Mouse (Mus musculus): ENCODE data around the gene Celf5. TPM values are rescaled to one million over a fixed set of nuclear protein-coding genes. Genes with fewer than 3 reads are reported as not detected.
"Not testable (repeated sequence)": the region's sequence is repeated elsewhere in the genome, so short reads cannot be mapped to it uniquely, and the experiment has no call there.

Gene Celf5
- polyA plus RNA-seq, 1 experiment from 2014 or later, result 0.10 TPM

DNA sequence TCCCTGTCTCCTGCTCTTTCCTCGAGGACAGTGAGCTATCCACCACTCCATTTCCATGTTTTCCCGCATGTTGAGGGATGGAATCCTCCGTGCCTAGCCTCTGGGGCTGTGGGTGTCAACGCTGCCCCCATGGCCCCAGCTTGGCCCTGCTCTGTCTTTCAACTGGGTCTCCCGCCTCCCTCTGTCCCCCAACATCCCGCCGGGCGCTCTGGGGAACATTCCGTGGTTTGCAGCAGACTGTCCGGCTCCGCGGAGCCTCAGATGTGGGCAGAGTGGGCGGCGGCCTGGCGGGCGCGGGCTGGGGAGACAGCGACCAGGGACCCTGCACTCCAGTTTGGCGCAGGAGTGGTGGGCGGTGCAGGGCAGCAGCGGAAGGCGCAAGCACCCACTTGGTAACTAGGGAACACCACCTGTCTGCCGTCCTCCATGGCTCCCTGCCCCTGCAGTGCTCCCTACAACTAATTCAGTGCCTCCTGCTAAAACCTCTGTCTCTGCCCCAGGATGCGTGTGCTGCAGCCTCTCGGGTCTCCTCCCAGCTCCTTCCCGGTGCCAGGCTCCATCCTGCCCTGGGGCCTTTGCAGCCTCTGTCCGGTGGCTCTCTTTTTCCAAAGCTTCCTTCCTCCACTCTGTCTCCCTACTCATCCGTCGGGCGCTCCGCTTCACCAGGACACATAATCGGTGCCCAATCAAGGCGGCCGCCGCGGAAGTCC is 30.1 kb downstream of the Celf5 start:
- DNase-seq (ENCODE audit: low spot score), result no peak
- Histone ChIP-seq H3K27me3 (ENCODE audit: insufficient read depth, poor library complexity, severe bottlenecking) (peaks cover 69% of the 10 kb centered on the region), H3K36me3 (no peaks in the 10 kb centered on the region), H3K27ac (no peak overlapping the region), H3K4me1 (peaks cover 12% of the 10 kb centered on the region), H3K9me3 (no peaks in the 10 kb centered on the region), H3K4me3 (peak overlapping the region; percentile 23)
- 10% methylated on average over 36 of the region's 36 CpGs for WGBS

DNA sequence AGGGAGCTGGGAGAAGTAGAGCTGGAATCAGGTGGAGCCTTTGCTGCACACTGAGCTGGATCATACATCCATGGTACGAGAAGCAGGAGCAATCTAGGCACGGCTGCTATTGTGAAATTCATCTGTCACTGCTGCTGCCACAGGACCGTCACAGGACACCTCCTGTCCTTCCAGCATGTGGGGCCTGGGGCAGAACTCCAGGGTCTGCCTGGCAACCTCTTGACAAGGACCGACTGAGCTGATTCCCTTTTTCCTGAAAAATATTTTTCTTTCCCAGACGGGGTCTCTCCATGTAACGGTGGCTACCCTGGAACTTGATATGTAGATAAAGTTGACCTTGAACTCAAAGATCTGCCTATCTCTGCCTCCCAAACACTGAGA is 31.2 kb downstream of the Celf5 start:
- peaks cover 58% of the 10 kb centered on the region for H3K27me3 ChIP-seq (ENCODE audit: insufficient read depth, poor library complexity, severe bottlenecking)
- H3K9me3 ChIP-seq, result no peaks in the 10 kb centered on the region
- no peak overlapping the region for H3K27ac ChIP-seq
- DNase-seq (ENCODE audit: low spot score), result no peak
- H3K4me1 ChIP-seq, result peaks cover 12% of the 10 kb centered on the region
- H3K36me3 ChIP-seq, result no peaks in the 10 kb centered on the region
- 53% methylated on average over 6 of the region's 6 CpGs for WGBS
- no peak overlapping the region for H3K4me3 ChIP-seq

DNA sequence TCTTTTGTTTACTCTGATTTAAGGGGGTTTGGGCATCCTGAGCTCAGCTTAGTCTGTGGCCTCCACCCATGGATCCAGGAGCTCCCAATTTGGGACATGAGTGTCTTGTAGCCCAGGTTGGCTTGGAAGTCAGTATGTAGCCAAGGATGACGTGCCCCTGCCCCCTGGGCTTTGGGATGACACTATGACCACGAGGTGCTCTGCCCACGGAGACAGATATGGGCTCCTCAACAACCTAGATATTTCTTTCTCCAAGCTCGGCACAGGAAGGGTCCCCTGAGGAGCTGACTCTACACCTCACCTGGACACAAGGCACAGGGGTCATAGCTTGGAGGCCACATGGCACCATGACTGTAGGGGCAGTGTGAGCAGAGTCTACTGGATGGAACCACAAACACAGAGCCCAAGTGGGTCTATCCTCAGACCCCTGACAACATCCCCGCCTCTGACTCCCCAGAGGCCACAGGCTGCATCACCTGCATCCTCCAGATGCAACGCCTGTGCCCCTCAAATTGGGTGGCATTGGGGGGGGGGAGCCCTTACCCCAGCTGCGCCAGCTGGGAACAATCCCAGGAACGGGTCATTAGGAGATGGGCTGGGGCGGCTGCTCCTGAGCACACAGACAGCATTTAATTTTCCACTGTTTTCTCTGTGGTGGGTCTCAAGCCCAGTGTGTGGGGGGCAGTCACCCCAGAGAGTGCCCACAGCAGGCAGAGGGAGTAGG is 31.7 kb downstream of the Celf5 start:
- Histone ChIP-seq H3K36me3 (no peaks in the 10 kb centered on the region), H3K27me3 (ENCODE audit: insufficient read depth, poor library complexity, severe bottlenecking) (peaks cover 53% of the 10 kb centered on the region), H3K9me3 (no peaks in the 10 kb centered on the region), H3K4me3 (no peak overlapping the region), H3K4me1 (peaks cover 12% of the 10 kb centered on the region), H3K27ac (no peak overlapping the region)
- DNase-seq (ENCODE audit: low spot score), result peak; percentile 72
- 49% methylated on average over 9 of the region's 9 CpGs for WGBS

DNA sequence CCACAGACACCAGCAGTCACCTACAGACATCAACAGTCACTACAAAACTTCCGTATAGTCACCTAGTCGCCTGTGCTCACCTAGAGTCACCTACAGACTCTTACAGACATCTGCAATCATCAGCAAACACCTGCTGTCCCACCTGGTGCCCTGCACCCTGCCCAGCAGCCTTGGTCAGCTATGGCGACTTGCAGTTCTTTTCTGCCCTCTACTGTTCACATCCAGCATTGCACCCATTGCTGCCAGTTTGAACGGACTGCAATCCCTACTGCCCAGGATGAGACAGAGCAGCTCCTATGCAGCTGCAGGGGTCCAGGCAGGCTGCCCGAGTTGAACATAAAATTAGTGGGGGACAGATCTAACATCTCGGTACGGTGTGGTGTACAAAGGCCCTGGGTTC is 32.4 kb downstream of the Celf5 start:
- WGBS, result 1% methylated on average over 7 of the region's 7 CpGs
- no peaks in the 10 kb centered on the region for H3K9me3 ChIP-seq
- no peaks in the 10 kb centered on the region for H3K36me3 ChIP-seq
- peaks cover 12% of the 10 kb centered on the region for H3K4me1 ChIP-seq
- H3K27ac ChIP-seq, result no peak overlapping the region
- H3K27me3 ChIP-seq (ENCODE audit: insufficient read depth, poor library complexity, severe bottlenecking), result peaks cover 46% of the 10 kb centered on the region
- no peak overlapping the region for H3K4me3 ChIP-seq
- DNase-seq (ENCODE audit: low spot score), result peak; percentile 91

DNA sequence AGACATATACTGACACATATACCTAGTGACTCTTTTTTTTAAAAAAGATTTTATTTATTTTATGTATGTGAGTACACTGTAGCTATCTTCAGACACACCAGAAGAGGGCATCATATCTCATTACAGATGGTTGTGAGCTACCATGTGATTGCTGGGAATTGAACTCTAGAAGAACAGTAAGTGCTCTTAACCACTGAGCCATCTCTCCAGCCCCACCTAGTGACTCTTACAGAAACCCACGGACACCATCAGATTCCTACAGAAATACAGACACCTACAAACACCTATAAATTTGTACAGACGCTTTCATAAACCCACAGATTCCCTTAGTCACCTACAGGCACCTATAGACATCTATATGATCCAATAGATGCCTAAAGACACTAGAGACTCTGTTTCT is 37.0 kb downstream of the Celf5 start:
- H3K4me1 ChIP-seq; H3K27me3 ChIP-seq (ENCODE audit: insufficient read depth, poor library complexity, severe bottlenecking); H3K27ac ChIP-seq; H3K9me3 ChIP-seq; DNase-seq (ENCODE audit: low spot score); H3K4me3 ChIP-seq; H3K36me3 ChIP-seq: not testable (repeated sequence)
- WGBS, result 31% methylated on average over 2 of the region's 2 CpGs

DNA sequence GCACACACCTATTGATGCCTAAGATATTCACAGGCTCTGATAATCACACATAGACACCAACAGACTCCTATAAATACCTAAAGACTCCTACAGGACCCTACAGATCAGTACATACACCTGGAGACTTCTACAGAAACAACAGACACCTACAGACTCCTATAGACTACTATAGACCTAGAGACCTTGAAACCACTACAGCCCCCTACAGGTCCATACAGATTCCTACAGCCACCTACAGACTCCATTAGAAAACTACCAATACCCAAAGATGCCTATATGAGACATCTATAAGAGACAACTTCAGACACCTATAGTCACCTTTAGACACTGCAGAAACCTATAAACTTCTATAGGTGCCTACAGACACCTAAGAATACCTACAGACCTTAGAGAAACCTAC is 41.5 kb downstream of the Celf5 start:
- no peaks in the 10 kb centered on the region for H3K36me3 ChIP-seq
- no peaks in the 10 kb centered on the region for H3K9me3 ChIP-seq
- no peaks in the 10 kb centered on the region for H3K4me1 ChIP-seq
- no peak overlapping the region for H3K4me3 ChIP-seq
- no peak overlapping the region for H3K27ac ChIP-seq
- 0 out of 2 replicates have a peak, but pooled peaks cover 10% of the 10 kb centered on the region for H3K27me3 ChIP-seq (ENCODE audit: insufficient read depth, poor library complexity, severe bottlenecking)
- no peak for DNase-seq (ENCODE audit: low spot score)

DNA sequence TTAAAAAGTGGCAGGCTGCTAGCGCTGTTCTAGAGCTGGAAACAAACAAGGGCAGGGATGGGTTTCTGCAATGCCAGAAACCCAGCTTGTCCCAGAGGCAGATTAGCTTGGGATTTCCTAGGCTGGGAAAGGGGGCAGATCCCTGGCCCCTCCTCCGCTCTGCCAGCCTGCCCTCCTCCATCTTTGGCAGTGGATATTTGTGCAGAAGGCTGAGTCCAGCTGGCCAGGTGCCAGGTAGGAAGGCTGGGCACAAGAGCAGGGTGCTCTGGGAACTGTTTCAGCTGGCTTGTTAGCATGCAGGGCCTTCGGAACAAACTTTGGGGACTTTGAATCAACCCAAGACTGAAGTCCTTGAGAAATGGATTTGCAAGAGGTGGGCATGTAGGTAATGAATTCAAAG is 47.1 kb downstream of the Celf5 start:
- DNase-seq (ENCODE audit: low spot score), result no peak
- no peak overlapping the region for H3K27ac ChIP-seq
- H3K4me3 ChIP-seq, result no peak overlapping the region
- WGBS, result 69% methylated on average over 3 of the region's 3 CpGs
- peaks cover 43% of the 10 kb centered on the region for H3K27me3 ChIP-seq (ENCODE audit: insufficient read depth, poor library complexity, severe bottlenecking)
- no peaks in the 10 kb centered on the region for H3K36me3 ChIP-seq
- H3K9me3 ChIP-seq, result no peaks in the 10 kb centered on the region
- H3K4me1 ChIP-seq, result peaks cover 34% of the 10 kb centered on the region

DNA sequence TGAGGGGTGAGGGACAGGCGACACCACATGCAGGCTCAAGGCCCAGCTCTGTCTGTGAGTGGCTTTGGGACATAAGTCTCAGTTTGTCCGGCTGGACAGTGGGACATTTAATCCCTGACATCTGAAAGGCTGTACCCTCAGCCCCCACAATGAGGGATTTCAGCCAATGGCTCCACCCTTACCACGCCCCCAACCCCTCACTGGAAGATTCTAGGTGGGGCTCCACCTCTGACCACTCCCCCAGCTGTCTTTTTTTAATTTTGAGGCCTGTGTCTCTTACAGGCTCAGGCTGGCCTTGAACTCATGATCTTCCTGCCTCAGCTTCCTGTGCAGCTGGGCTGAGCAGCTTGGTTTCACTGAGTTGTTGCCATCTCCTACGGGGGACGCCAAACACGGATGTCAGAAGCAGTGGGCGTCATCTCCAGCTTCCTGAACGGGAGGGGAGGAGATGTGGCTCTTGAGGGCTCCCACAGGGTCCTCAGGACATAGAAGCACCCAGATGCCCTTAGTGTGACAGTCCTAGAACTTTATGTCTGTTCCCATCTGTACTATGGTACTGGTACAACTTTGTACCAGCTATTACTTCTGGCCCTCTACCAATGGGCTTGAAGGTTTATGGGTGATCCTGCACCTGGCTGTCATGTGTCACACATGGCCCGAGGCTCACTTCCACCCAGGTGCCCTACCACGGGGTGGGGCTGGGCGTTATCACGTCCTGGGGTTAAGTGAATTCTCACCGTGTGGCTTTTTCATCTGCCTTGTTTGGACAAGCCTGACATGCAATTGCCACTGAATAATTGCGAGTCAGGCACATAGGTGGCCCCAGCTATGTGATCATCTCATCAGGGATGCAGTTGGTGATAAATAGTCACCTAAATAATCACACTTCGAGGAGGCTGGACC is 47.9 kb downstream of the Celf5 start:
- DNase-seq (ENCODE audit: low spot score), result peak; percentile 73
- peaks cover 37% of the 10 kb centered on the region for H3K4me1 ChIP-seq
- no peaks in the 10 kb centered on the region for H3K9me3 ChIP-seq
- WGBS, result 53% methylated on average over 15 of the region's 15 CpGs
- H3K27ac ChIP-seq, result no peak overlapping the region
- no peaks in the 10 kb centered on the region for H3K36me3 ChIP-seq
- no peak overlapping the region for H3K4me3 ChIP-seq
- peaks cover 43% of the 10 kb centered on the region for H3K27me3 ChIP-seq (ENCODE audit: insufficient read depth, poor library complexity, severe bottlenecking)

DNA sequence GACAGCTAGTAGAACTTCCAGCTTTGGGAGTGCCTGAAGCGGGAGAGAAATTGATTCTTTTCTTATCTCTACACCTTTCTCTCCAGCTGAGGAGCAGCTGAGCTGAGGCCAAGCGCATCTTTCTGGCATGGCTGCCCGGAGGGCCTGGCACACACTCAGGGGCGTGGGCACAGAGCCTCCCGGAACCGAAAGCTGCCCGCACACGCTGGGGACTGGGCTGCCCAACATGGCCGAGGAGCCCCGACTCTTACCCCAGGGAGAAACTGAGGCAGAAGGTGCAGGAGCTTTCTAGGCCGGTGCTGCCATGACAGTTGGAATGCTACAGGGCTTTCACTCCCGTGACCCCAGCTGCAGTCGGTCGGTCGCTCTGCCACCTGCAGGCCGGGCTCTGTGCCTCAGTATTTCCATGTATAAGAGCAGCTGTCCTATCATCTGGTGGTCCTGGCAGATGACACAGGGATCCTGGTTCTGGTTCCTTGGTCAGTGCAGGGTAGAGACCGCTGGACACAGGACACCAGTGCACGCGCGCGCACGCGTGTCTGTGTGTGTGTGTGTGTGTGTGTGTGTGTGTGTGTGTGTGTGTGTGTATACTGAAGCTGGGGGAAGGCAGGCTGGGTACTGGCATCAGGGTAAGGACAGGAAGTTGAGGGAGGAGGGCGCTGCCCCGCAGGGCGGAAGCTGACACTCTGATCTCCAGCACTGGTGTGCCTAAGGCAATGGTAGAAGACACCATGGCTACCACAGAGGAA is 48.8 kb downstream of the Celf5 start:
- peaks cover 42% of the 10 kb centered on the region for H3K4me1 ChIP-seq
- no peaks in the 10 kb centered on the region for H3K9me3 ChIP-seq
- H3K27me3 ChIP-seq (ENCODE audit: insufficient read depth, poor library complexity, severe bottlenecking), result peaks cover 49% of the 10 kb centered on the region
- WGBS, result 74% methylated on average over 26 of the region's 26 CpGs
- no peaks in the 10 kb centered on the region for H3K36me3 ChIP-seq
- peak overlapping the region; percentile 64 for H3K27ac ChIP-seq
- peak; percentile 72 for DNase-seq (ENCODE audit: low spot score)
- no peak overlapping the region; the same call in 1 of the 2 replicates for H3K4me3 ChIP-seq

DNA sequence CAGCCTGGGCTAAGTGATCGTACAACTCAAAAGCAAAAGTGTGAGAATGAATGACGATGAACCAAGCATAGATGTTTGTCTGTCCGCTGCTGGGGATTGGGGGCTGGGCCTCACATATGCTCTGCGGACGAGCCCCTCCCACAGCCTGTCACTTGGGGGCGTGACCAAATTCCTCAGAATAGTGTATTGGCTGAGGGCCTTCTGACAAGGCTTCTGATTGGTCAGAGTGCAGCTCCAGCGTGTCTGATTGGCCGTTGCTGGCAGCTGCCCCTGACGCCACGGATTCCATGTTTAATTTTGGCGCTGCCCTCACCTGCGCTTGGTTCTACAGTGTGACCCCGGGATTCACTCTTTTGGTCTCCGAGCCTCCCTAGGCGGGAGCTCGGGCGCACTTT is 49.6 kb downstream of the Celf5 start:
- peaks cover 57% of the 10 kb centered on the region for H3K27me3 ChIP-seq (ENCODE audit: insufficient read depth, poor library complexity, severe bottlenecking)
- no peaks in the 10 kb centered on the region for H3K36me3 ChIP-seq
- H3K4me1 ChIP-seq, result peaks cover 42% of the 10 kb centered on the region
- DNase-seq (ENCODE audit: low spot score), result peak; percentile 95
- peak overlapping the region; percentile 64 for H3K27ac ChIP-seq
- no peaks in the 10 kb centered on the region for H3K9me3 ChIP-seq
- H3K4me3 ChIP-seq, result peak overlapping the region; percentile 48
- WGBS, result 5% methylated on average over 17 of the region's 17 CpGs

DNA sequence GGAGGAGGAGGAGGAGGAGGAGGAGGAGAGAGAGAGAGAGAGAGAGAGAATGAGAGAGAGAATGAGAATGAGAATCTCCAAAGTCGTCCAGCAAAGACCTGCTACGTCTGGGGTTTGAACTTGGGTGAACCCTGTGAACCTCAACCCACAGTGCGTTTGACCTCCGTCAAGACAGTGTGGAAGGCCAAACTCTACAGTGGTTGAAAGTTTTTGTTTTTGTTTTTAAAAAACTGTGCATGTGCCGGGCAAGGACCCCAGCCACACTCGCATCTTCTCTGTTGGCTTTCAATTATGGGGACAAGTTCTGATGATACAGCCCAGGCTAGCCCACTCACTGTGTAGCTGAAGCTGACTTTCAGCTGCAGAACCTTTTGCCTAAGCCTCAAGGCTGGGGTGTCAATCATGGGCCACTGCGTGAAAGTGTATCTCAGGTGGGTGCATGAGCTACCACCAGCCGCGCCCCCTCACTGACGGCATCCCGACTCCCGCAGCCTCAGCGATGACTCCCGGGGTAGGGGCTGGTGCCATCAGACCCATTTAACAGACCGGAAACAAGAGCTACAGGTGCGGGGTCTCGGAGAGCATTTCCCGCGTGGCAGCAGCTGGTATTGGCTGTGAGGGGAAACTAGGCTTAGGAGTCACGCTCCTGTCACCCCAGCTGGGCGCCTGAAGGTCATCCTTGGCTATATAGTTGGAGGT is 50.2 kb downstream of the Celf5 start:
- H3K9me3 ChIP-seq, result no peaks in the 10 kb centered on the region
- WGBS, result 61% methylated on average over 21 of the region's 21 CpGs
- H3K27ac ChIP-seq, result peak overlapping the region; percentile 64; the same call in 1 of the 2 replicates
- H3K36me3 ChIP-seq, result no peaks in the 10 kb centered on the region
- H3K4me3 ChIP-seq, result peak overlapping the region; percentile 48
- H3K27me3 ChIP-seq (ENCODE audit: insufficient read depth, poor library complexity, severe bottlenecking), result peaks cover 63% of the 10 kb centered on the region
- DNase-seq (ENCODE audit: low spot score), result peak; percentile 71
- H3K4me1 ChIP-seq, result peaks cover 44% of the 10 kb centered on the region

Data from heart, embryonic 10.5 days (tissue).